Mouse (Mus musculus): Measurements from ENCODE around the gene Aicda. TPM values are rescaled to one million over a fixed set of nuclear protein-coding genes. Genes with fewer than 3 reads are reported as not detected.
"Not testable (repeated sequence)": the region's sequence is repeated elsewhere in the genome, so short reads cannot be mapped to it uniquely, and the experiment has no call there.

The Aicda gene
- total RNA-seq (2021), result under 1 TPM; 0.18 to 0.58 TPM

GRCm38 (mm10) chr6:122553606-122554005 lies at the start of gene Aicda:
Aicda (plus strand) TSS chr6:122553801.
- intact Hi-C loops (cut with DNase I), result no loop called here
- DNase-seq, result no peak

DNA sequence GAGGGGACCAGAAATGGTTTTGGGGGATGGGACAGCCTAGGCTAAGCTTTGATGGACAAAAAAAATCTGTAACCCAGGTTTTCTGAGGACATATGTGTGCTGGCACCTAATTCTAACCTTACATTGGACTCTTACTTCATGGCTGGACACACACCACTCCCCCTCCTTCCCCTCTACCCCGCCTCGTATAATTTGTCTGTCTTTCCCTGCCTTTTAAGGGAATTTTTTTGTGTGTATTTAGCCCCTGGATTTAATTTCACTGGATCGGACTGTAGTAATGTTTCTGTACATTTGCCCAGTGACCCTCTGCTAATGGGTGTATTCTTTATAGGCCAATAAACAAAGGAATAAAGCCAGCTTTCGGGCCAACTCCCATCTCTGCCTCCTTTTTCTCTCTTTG lies 48.6 kb upstream of the Aicda start:
- intact Hi-C loops (cut with DNase I), result no loop called here
- DNase-seq, result no peak

DNA sequence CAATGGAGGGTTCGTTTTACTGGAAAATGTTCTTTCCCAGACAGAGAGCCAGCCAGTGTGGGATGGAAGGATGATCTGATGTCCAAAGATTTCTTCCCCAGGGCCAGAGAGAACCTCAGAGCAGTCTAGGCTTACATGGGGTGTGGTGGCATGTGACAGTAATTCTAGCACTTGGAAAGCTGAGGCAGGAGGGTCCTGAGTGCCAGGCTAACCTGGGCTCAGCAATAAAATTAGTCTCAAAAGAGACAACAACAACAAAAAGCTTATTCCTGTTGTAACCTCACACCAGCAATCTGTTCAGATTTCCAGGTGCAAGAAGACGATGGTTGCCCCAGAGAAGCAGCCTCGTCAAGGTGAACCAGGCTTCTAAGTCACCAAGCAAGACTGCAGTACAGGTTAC lies 48.1 kb upstream of the Aicda start, which contains the start of gene Mfap5:
Mfap5 (plus strand) TSS at position 301 of the 400 bp plus-strand sequence.
- intact Hi-C loops (cut with DNase I), result no loop called here
- DNase-seq, result no peak

DNA sequence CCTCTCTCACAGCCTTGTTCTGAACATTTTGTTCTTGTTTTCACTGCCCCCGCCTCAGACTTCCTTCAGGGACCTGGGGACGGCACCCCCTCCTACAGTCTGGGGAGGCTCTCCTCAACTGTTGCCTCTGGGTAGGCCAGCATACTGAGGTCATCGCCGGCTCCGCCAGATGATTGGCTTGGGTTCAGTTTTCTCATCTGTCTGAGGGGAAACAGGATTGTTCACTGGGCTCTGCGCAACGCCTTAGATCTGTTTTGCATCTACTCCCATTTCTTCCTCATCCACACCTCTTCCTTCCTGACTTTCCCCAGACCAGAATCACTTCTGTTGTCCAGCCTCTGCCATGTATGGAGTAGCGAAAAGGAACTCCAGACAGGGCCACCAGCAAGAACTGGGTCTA lies 45.1 kb upstream of the Aicda start:
- intact Hi-C loops (cut with DNase I), result no loop called here
- DNase-seq, result no peak

DNA sequence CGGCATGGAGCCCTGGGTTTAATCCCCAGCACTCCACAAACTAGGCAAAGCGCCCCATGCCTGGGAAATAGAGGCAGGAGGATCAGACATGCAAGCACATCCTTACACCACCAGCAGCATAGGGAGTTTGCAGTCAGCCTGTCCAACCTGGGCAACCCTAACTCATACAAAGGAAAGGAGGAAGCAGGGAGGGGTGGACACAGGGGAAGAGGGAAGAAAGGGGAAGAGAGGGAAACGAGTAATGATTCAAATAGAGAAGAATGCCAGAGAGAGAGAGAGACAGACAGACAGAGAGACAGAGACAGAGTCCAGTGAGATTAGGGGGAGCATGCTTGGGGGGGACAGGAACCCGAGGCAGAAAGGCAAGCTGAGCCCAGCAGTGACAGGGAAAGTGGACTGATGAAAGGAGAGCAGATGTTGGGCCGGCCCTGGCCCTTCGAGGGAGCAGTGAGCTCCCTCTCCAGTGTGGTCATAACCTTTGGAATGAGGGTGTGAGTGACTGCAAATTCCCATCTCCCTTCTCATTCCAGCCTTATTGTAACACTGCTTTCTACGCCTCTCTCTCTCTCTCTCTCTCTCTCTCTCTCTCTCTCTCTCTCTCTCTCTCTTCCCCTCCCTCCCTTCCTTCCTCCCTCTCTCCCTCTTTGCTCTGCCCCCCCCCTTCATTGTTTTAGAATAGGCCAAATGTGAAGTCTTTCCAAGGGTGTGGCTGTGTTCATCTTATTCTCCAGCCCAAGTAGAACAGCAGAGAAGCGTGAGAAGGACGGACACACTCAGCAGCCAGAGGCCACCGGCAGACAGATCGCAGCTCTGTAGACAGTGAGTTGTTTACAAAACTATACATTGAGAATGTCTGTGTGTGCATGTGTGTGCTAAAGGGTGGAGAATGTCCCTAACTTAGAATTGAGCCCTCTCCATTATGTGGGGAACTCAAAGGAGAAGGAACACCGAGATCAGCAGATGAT lies 40.4 kb upstream of the Aicda start:
- DNase-seq, result no peak
- intact Hi-C loops (cut with DNase I), result no loop called here

DNA sequence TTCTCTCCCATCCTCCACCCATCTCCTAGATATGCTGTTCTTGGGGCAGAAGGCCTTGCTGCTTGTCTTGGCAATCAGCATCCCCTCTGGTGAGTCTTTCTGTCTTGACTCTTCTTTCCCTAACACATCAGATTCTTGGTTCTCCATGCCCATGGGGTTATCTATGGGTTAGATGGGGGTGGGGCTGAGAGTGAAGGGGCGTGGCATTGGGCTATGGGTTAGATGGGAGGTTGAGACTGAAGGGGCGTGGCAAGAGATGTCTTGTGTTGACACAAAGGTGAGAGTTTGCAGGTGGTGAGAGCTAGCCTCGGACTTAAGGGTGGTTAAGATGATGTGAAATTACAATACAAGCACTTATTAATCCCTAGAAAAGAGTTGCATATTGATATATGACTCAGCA lies 39.3 kb upstream of the Aicda start:
- intact Hi-C loops (cut with DNase I), result no loop called here
- no peak for DNase-seq

DNA sequence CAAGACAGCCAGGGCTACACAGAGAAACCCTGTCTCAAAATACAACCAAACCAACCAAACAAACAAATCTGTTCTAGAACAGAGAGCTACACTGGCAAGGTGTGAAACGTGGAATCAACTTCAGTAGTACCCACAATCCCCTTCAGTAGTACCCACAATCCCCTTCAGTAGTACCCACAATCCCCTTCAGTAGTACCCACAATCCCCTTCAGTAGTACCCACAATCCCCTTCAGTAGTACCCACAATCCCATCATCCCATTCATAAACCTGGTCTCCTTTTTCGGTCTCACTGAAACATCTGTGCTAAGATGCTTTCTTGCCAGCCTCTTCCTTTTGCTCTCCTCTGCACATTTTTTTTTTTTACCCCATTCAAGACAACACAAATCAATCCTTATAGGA lies 37.8 kb upstream of the Aicda start:
- intact Hi-C loops (cut with DNase I), result not testable (repeated sequence)

DNA sequence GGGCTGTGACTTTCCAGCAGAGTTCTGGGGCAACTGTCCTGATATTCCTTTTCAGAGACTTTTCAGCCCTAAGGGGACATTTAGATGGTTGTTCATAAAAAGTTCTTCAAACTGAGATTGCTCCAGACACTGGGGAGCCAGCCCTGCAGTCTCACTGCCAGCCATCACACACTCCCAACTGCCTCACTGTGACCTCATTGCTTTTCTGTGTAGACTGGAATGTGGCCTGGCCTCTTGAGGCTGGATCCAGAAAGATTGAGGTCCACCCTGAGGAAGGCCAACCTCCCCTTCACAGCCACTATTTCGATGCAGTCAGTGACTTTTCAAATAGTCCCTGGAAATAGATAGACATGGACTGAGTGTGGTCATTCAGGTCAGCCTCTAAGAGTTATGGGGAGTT lies 35.9 kb upstream of the Aicda start:
- DNase-seq, result no peak
- intact Hi-C loops (cut with DNase I), result no loop called here

More for the DNA sequence above, 37.8 kb upstream of the Aicda start:
- DNase-seq, result not testable (repeated sequence)

- intact Hi-C loops (cut with DNase I), result no loop called here
- no peak for DNase-seq
Measured at GRCm38 (mm10) chr6:122519384-122519783, 34.2 kb upstream of the Aicda start.

DNA sequence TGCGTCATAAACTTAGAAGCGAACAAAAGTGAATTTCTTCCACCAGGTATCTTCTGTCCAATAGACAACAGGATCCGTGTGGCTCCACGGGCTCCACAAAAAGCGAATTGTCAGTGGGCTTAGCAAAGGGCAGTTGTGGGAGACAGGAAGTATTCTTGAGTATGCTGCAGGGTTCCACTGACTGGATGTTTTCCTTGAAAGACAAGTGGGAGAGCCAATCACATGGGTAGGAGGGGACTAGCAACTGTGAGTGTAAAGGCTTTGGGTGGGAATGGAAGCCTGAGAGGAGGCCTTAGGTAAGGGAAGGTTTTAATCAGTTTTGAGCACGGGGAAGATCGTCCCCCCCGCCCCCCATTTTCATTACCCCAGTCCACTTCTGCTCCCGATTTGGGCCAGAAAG lies 31.0 kb upstream of the Aicda start:
- DNase-seq, result peak; percentile 13
- intact Hi-C loops (cut with DNase I), result loop anchor here (5.0 to 10.0 kb wide), 2 partner anchors 120 to 268 kb away; no protein-coding TSS in a partner anchor

GRCm38 (mm10) chr6:122523289-122523688 lies 30.3 kb upstream of the Aicda start:
- intact Hi-C loops (cut with DNase I), result loop anchor here (5.0 to 10.0 kb wide), 2 partner anchors 121 to 268 kb away; no protein-coding TSS in a partner anchor
- DNase-seq, result no peak

DNA sequence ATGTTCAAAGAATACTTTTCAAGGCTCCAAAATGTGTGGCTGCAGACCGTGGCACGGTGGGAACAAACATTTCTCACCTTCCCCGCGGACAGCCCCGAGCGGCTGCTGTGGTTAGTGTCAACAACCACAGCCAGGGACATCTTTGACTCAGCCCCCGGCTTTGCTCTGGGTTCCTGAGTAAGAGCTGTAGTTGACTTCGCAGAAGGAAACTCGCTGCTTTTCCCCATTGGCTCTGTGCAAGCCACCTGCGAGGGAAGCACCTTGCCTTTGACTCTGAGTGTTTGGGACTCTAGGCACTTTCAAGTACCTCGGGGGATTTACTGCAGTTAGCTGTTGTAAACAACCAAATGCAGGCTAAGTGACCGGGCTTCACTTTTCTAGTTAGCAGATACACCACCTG lies 26.0 kb upstream of the Aicda start:
- intact Hi-C loops (cut with DNase I), result loop anchor here (10.0 kb wide), 1 partner anchor 273 kb away; no protein-coding TSS in a partner anchor
- no peak for DNase-seq

GRCm38 (mm10) chr6:122528136-122528535 lies 25.5 kb upstream of the Aicda start:
- no peak for DNase-seq
- intact Hi-C loops (cut with DNase I), result loop anchor here (10.0 kb wide), 1 partner anchor 273 kb away; no protein-coding TSS in a partner anchor

DNA sequence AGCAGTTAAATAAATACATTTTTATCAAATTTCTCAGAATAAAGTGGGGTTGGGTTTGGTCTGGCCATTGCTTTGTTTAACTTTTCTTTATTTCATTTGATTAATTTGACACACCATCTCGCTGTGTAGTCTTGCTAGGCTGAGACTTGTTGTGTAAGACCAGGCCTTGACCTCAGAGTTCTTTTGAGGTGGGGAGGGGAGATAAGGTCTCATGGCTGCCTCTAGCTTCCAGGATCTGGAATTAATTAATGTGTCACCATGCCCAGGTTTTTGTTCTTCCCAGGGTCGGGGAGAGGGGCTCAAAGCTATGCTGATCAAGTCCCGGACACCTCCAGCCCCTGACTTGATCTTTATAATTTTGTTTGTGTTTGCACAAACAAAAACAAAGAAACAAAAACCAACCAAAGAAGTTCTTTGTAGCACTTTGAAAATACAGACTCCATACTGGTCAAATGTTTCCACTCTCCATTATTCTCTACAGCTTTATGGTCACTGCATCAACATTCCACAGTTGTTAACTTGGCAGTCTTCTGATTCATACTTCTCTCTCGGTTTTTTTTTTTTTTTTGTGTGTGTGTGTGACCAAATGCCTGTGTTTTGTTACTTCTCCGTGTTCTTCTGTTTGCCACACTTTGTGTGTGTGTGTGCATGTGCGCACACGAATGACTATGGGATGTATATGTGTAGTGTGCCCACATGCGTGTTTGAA lies 22.0 kb upstream of the Aicda start:
- intact Hi-C loops (cut with DNase I), result no loop called here
- no peak for DNase-seq

DNA sequence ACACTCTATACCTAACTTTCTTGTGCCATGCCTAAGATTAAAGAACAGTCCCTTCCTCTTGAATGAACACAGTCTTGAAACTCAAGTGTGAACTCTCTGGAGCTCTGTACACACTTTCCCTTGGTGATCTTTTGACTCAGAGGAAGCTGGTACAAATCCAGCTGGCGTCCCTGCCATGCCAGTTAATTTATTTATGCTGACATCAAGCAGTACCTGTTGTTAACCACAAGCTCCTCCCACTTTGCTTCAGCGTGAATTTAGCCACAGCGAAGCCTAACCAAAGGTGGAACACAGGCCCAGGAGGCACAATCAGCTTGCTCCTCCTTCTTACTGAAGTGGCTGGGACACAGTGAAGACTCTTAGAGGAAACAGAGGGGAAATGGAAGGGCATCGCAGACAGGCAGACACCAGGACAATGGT lies 20.7 kb upstream of the Aicda start:
- intact Hi-C loops (cut with DNase I), result no loop called here
- peak; percentile 7 for DNase-seq

DNA sequence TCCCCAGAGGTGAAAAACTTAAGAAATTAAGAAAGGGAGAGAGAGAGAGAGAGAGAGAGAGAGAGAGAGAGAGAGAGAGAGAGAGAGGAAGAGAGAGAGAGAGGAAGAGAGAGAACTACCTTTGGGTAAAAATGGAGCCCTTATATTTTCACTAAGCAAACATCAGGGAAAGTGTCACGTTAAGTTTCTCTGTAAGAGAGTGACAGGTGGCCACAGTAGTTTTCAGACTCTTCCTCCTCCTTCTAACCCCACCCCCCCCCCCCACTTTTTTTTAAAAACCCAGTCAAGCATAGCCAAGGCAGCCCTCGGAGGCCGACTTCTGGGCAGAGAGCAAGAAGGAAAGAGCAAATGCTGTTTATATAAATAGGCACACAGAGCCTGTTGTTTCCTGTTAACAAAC lies 19.6 kb upstream of the Aicda start:
- intact Hi-C loops (cut with DNase I), result no loop called here
- DNase-seq, result no peak

GRCm38 (mm10) chr6:122539564-122539963 lies 14.0 kb upstream of the Aicda start:
- intact Hi-C loops (cut with DNase I), result no loop called here
- DNase-seq, result no peak

- intact Hi-C loops (cut with DNase I); DNase-seq: not testable (repeated sequence)
Measured at GRCm38 (mm10) chr6:122542459-122542858, 11.1 kb upstream of the Aicda start.

GRCm38 (mm10) chr6:122543574-122543973 lies 10.0 kb upstream of the Aicda start:
- no peak for DNase-seq
- intact Hi-C loops (cut with DNase I), result no loop called here

GRCm38 (mm10) chr6:122544672-122545071 lies 8.9 kb upstream of the Aicda start:
- DNase-seq, result no peak
- intact Hi-C loops (cut with DNase I), result no loop called here

GRCm38 (mm10) chr6:122545289-122545882 lies 8.2 kb upstream of the Aicda start:
- intact Hi-C loops (cut with DNase I), result no loop called here
- no peak for DNase-seq

Measured in left cerebral cortex, postnatal 4 days (tissue).